Mouse (Mus musculus): ENCODE data around the gene Fance.
A peak's percentile ranks its signal among the peaks of the same experiment; 100 is the strongest.
"Not testable (repeated sequence)": the region's sequence is repeated elsewhere in the genome, so short reads cannot be mapped to it uniquely, and the experiment has no call there.

Gene Fance

DNA sequence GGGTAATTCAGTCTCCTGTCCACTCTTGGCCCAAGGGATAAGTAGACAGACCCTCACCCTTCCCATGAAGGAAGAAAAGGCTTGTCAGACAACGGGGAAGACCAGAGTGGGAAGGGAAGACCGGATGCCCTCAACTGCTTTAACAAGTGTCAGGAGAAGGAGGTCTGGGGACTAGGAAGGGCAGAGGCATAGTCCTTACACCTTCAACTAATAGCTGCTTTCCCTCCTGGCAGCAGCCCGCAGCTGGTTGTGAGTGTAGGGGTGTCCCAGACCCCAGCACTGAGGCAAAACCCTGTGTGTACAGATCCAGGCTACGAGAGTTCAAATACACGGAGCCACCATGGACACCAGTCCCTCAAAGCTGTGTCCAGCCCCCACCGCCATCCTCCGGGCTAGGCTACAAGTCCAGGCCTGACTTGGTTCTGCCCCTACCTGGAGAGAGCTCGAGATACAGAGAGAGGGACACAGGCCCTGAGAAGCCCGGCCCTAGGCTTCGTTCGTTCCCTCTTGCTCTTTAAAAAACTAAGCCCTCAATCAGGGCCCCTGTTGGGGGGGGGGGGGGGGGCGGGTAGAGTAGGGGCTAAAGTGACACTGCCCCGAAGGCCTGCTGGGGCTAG, 36.1 kb downstream of the Fance start:
- DNase-seq (ENCODE audit: low read depth, low spot score), result no peak

DNA sequence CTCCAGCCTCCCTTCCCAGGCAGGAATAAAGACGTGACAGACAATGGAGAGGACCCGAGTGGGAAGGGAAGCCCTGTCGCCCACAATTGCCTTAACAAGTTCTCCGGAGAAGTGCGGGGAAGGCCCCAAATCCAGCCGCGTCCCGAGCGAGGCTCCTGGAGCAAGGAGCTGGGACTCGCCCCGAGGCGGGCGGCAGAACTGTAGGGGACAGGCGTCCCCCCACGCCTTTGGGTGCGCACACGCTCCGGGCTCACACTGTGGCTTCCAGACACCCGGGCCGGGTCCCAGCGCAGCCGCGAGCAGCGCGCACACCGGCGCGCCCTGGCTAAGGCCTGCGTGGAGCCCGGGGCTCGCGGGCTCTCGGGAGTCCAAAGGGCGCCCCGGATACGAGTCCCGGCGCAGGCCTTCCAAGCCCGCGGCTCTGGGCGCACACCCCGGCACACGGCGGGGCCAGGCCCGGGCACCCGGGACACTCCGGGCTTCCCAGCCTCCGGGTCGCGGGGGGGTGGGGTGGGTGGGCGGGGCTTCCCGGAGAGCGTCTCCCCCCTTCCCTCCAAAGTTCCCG, 36.7 kb downstream of the Fance start:
- DNase-seq (ENCODE audit: low read depth, low spot score), result no peak

GRCm38 (mm10) chr17:28350466-28351352, 37.4 kb downstream of the Fance start, which contains the start of gene Tead3:
TSS of gene Tead3 (minus strand) at chr17:28350817.
- DNase-seq (ENCODE audit: low read depth, low spot score), result peak; percentile 81

GRCm38 (mm10) chr17:28351353-28351890, 38.1 kb downstream of the Fance start:
- DNase-seq (ENCODE audit: low read depth, low spot score), result no peak

DNA sequence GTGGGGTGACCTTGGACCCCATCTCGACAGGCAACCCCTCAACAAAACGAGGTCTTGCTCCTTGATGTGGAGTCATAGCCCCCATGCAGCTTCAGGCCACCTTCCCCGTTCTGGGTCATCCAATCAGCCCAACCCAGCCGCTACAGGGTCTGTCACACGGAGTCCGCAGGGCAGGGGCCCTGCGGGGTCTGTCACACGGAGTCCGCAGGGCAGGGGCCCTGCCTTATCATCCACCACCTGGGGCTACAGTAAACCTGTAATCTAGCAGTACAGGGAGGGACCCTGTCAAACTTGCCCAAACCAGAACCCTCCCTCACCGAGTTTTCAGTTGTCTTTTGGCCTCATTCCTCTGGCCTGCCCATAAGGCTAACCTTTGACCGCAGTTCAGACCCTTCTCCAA, 38.7 kb downstream of the Fance start:
- DNase-seq (ENCODE audit: low read depth, low spot score), result no peak

DNA sequence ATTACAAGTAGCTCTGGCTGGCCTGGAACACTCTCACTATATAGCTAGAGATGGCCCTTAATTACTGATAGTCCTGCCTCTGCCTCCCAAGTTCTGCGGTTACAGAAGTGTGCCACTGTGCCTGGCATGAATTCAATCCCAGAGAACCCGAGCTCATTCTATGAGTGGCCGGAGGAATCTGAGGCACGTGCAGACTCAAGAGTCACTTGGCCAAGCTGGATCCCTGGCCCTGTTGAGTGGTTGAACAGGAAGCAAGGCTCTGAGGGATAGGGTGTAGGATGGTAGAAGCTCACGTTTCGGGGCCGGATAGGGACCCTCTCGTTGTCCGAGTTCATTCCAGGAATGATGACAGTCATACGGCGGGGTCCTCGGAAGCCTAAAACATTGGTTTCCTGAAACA, 42.6 kb downstream of the Fance start:
- DNase-seq (ENCODE audit: low read depth, low spot score), result no peak

GRCm38 (mm10) chr17:28358576-28359261, 45.4 kb downstream of the Fance start:
- DNase-seq (ENCODE audit: low read depth, low spot score), result not testable (repeated sequence)

DNA sequence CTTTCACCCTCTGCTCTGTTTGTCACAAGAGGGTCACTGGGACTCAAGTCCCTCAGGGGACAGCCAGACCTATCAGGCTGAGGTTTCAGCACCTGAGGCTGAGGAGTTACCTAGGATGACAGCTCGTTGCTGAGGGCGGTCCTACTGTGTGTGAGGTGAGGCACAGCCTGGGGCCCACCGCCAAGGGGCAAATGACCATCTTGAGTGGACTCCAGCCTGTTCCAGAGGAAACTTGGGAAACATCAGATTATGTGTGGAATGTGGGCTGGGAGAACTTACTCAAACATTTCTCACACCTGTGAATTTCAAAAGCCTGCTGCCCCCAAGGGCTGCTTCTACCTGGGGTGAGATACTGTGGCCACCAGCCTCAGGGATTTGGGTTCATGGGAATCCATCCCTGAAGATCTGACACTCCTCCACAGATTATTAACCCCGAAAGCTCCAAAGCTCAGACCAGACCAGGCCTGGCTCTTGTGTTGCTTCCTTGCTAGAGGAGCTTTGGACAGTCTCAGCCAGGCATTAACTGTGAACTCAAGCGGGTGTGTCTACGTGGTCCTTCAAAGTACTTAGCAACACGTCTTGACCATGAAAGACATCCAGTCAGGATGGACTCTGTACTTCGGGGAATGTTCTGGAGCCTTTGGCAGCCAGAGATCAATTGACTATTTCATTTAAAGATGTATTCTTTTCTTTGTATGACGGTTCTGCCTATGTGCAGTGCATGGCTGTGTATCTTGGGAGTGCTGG, 47.4 kb downstream of the Fance start:
- DNase-seq (ENCODE audit: low read depth, low spot score), result no peak

GRCm38 (mm10) chr17:28361921-28362652, 48.8 kb downstream of the Fance start:
- DNase-seq (ENCODE audit: low read depth, low spot score), result no peak

DNA sequence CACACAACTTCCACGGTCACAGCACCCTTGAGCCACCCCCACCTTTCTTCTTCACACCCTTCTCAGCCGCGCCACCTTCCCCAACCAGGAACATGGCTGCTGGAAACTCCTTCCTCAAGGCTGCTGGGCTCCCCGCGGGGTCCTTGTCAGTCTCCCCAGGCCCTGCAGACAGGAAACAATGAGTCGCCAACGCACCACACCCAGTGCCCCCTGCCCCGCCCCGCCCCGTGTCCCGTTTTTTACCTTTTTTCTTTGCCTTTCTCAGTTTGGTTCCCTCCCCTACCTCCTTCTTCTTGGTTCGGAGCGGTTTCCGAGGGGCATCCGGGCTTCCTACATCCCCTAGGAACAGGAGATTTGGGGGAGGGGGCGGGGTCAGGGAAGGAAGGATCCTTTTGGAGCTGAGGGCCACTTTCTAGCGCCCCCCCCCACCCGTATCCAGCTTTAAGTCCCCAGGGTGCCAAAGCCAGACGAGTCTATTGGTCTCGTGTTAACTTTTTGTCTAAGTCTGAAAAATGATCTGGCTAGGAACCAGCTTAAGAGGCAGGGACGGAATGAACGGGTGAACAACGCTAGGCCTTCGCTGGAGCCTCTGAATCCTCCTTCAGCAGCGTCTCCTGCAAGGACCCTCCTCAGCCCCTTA, 49.5 kb downstream of the Fance start:
- no peak for DNase-seq (ENCODE audit: low read depth, low spot score)

DNA sequence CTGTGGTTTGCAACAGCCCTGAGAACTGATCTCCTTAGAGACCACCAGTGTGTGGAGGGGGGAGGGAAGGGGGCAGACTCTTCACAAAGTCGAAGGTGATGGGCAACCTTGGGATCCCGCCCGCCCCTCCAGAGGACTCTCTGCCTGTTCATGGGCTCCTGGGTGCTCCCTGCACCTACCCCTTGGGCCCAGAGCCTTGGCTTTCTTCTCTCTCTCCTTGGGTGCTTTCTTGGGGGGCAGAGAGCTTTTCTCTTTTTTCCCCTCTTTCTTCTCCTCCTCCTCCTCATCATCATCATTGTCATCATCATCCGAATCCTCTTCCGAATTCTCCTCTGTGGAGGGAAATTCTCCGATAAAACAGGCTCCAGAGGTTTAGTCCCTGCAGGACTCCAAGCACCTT, 50.2 kb downstream of the Fance start:
- no peak for DNase-seq (ENCODE audit: low read depth, low spot score)

DNA sequence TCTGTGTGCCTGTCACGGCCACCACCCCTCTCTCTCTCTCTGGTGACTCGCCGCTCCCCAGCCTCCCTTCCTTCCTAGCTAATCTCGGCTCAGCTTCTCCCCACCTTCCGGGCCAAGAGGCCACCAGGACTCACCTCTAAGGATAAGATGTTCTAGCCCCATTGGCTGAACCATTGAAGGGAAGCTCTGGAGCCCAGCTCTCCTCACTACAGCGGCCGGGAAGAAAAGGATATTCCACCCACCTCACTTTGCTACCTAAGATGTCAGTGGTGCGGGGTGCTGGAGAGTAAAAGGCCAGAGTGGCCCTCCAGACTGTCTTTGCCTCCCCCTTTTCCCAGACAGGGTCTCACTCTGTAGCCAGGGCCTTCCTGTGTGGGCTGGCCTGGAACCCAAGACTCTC, 51.8 kb downstream of the Fance start, which contains the start of gene Tulp1:
Gene Tulp1 (minus strand): TSS at position 101 of the 400 bp plus-strand sequence.
- DNase-seq (ENCODE audit: low read depth, low spot score), result no peak

DNA sequence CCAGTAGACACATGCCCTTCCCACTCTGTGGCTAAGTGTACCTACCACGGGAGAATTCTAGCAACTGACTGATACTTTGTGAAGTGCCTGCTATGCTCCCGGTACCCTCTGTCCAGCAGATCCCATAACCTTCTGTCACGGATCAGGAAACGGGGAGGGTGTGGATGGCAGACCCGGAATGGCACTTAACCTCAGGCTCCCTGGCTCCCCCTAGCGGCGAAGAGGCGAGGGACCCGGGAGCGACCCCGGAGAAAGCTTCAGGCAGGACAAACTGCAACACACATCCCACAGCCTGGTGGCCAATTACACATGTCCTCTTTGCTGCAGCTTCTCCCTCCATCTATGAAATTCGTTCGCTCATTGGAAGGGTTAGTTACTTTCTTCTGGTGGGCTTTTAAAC, 55.1 kb downstream of the Fance start:
- peak; percentile 82 for DNase-seq (ENCODE audit: low read depth, low spot score)

DNA sequence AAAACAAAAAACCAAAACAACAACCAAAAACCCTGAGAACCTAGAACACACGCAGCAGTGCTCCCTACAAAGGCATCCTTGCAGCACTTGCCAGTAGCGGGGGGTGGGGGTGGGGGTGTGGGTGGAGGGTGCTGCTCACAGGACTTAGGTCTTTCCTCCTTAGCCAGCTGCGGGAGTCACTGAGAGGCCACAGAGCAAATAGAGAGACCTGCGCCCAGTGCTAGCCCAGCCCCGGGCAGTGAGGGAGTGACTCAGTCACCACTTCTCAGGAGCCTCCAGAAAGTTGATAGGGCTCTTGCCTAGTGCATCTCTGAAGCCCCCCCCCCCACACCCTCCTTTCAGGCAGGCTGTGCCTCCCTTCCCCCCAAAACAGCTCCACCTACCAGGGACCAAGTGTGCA, 55.7 kb downstream of the Fance start:
- DNase-seq (ENCODE audit: low read depth, low spot score), result no peak

- no peak for DNase-seq (ENCODE audit: low read depth, low spot score)
Observed at GRCm38 (mm10) chr17:28371286-28371685, 58.0 kb downstream of the Fance start.

GRCm38 (mm10) chr17:28371941-28372340, 58.6 kb downstream of the Fance start:
- no peak for DNase-seq (ENCODE audit: low read depth, low spot score)

DNA sequence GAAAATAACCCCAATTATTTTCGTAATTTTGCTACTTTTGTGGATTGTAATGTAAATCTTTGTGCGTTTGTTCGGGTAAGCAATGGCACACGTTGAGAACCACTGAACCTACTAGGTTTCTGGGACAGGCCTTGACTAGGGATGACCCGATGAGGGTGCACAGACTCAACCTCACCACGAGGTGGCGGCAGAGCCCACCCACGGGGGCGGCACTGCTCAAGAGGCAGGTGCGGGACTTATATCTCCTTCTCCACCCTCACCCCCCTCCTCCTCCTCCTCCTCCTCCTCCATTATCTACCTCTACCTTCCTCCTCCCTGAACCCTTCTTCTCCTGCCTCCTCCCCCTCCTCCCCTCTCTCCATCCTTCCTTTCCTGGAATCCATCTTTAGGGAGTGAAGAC, 60.5 kb downstream of the Fance start:
- DNase-seq (ENCODE audit: low read depth, low spot score), result peak; percentile 59

- DNase-seq (ENCODE audit: low read depth, low spot score), result no peak
Observed at GRCm38 (mm10) chr17:28374494-28374893, 61.2 kb downstream of the Fance start.

DNA sequence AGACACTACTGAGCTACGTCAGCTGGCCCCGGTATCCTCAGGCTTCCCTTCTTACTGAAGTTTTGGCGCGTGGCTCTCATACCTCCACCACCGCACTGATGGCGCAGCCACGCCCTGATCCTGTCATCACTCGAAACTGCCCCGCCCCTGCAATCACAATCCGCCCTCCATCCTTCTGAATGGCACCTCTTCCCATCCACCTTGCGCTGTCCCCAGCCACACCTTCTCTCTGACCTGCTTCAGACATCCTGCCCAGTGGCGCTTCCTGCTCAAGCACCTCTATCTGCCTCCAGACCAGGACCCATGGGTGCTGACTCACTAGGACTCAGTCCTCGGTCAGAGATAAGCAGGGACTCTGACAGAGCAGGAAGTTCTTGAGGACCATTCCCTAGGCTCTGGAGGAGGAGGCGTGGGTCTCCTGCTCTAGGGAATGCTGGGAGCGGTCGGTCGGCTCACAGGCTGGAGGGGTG, 62.3 kb downstream of the Fance start:
- no peak for DNase-seq (ENCODE audit: low read depth, low spot score)
